Mouse (Mus musculus) thymus, adult 18-20 months (tissue): ENCODE results near the gene Hsf2.
"Not testable (repeated sequence)": the region's sequence is repeated elsewhere in the genome, so short reads cannot be mapped to it uniquely, and the experiment has no call there.

Source experiments
- DNase-seq, 2 experiments: peaks; one replicate each; pipeline ENCODE4 v3.0.0; 2022; ENCODE audit warnings: mixed read lengths in 2 of 2

Hsf2 gene

GRCm38 (mm10) chr10:57532218-57533101, 46.3 kb downstream of the Hsf2 start, which contains the start of gene Serinc1:
TSS of gene Serinc1 (minus strand) at chr10:57532530.
- peak; percentile 88 to 91 for DNase-seq

GRCm38 (mm10) chr10:57543890-57544289, 57.7 kb downstream of the Hsf2 start:
- DNase-seq = not testable (repeated sequence)

- no peak for DNase-seq
These were observed 63.4 kb downstream of the Hsf2 start for GRCm38 (mm10) chr10:57549631-57550030.

GRCm38 (mm10) chr10:57553719-57554118, 67.5 kb downstream of the Hsf2 start:
- DNase-seq = no peak

- no peak for DNase-seq
These were observed 71.4 kb downstream of the Hsf2 start for GRCm38 (mm10) chr10:57557597-57557996.
